Mouse (Mus musculus) heart, postnatal 0 days (tissue): ENCODE data around the gene Serping1. TPM values are rescaled to one million over a fixed set of nuclear protein-coding genes. Genes with fewer than 3 reads are reported as not detected.

Experiments
- ATAC-seq: fragments of 200-750 bp; cut with Nextera tagmentation; 2 replicates; pipeline ENCODE4 v1.8.0; 2017; ENCODE audit warnings: low read depth, moderate number of reproducible peaks, moderate library complexity; ENCODE audit not compliant: insufficient read depth
- DNase-seq: peaks from one replicate; pipeline ENCODE4 v3.0.0-alpha.2; 2016; ENCODE audit warnings: low spot score
- H3K27ac ChIP-seq: fragments of 300-500 bp; sonication (generic); 2 replicates; pipeline ENCODE4 v1.5.1; 2014; ENCODE audit warnings: low read depth, mild to moderate bottlenecking
- H3K27me3 ChIP-seq: fragments of 300-500 bp; sonication (generic); 2 replicates; pipeline ENCODE4 v1.6.1; 2014; ENCODE audit warnings: low read length, mixed read lengths; ENCODE audit not compliant: control insufficient read depth, insufficient read depth
- H3K36me3 ChIP-seq: fragments of 300-500 bp; sonication (generic); replicated peaks from 2 replicates; pipeline ENCODE4 v1.6.1; 2014; ENCODE audit warnings: low read length, mixed read lengths; ENCODE audit not compliant: control insufficient read depth, insufficient read depth
- H3K4me1 ChIP-seq: fragments of 300-500 bp; sonication (generic); 2 replicates; pipeline ENCODE4 v1.6.1; 2014; ENCODE audit warnings: antibody characterized with exemption; ENCODE audit not compliant: control insufficient read depth, insufficient read depth
- H3K4me2 ChIP-seq: fragments of 300-500 bp; sonication (generic); 2 replicates; pipeline ENCODE4 v1.6.1; 2014; ENCODE audit warnings: low read depth, mild to moderate bottlenecking, low read length, moderate library complexity
- H3K4me3 ChIP-seq: fragments of 300-500 bp; sonication (generic); 2 replicates; pipeline ENCODE4 v1.5.1; 2014; ENCODE audit warnings: low read depth, low read length
- H3K9ac ChIP-seq: fragments of 300-500 bp; sonication (generic); replicated peaks from 2 replicates; pipeline ENCODE4 v1.6.1; 2014; ENCODE audit warnings: low read depth, low read length, mixed read lengths
- H3K9me3 ChIP-seq: fragments of 300-500 bp; sonication (generic); replicated peaks from 2 replicates; pipeline ENCODE4 v1.6.1; 2016; ENCODE audit warnings: low read length; ENCODE audit not compliant: control insufficient read depth
- CTCF ChIP-seq: IDR thresholded peaks from 2 replicates; pipeline ENCODE4 v1.5.1; 2016; ENCODE audit warnings: antibody characterized with exemption, control low read depth, low read depth
- EP300 ChIP-seq: IDR thresholded peaks from 2 replicates; pipeline ENCODE4 v1.6.1; 2016; ENCODE audit warnings: antibody characterized with exemption, low read depth
- WGBS: fragments of 180-500 bp; shearing (Covaris S2); extraction: QIAGEN DNeasy Blood & Tissue Kit; methylation state at CpG from one replicate; pipeline ENCODE4 v1.1.7; 2014; 5-methylcytosine and 5-hydroxymethylcytosine counted together
- polyA plus RNA-seq: library from polyadenylated mRNA; unstranded; fragments of >200 nt; fragmentation: Nextera tagmentation; extraction: Ambion mirVana; gene quantifications from 2 replicates; pipeline ENCODE4 v1.2.1, GENCODE M21; 2015
- total RNA-seq: library from RNA; depleted of rRNA; stranded (reverse); fragments of >200 nt; gene quantifications from 2 replicates; pipeline ENCODE4 v1.2.3, GENCODE M21; 2014; ENCODE audit warnings: low replicate concordance

Gene Serping1
- total and polyA plus RNA-seq, 2 experiments from 2014 or later, result 31.2 to 37.1 TPM

DNA sequence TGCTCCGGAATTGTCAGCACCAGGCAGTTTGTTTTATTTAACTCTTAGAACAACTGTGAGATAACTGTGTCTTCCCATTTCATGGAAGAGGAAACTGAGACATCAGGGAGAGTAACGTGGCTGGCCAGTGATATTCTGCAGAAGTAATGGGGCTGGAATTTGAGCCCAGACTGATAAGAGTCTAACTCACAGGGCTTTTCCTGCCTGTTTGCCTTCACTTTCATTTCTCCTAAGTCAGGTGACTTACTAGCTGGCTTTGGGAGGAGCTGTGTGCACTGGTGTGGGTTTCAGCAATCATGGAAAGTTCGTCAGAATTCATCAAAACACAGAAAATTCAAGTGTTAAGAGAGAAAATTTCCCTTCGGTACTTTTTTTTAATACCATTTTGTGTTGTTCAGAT lies 25.1 kb upstream of the Serping1 start:
- Histone ChIP-seq H3K27me3 (no peaks in the 10 kb centered on the region), H3K27ac (no peak overlapping the region), H3K36me3 (0 out of 2 replicates have a peak, but pooled peaks cover 10% of the 10 kb centered on the region), H3K9ac (no peak overlapping the region), H3K9me3 (peaks cover 3% of the 10 kb centered on the region; the same call in 1 of the 2 replicates), H3K4me1 (no peaks in the 10 kb centered on the region), H3K4me2 (peak overlapping the region; percentile 8), H3K4me3 (no peak overlapping the region)
- 65% methylated on average over 4 of the region's 4 CpGs for WGBS
- DNase-seq (no peak), ATAC-seq (no peak)
- TF ChIP-seq CTCF (no peak), EP300 (no peak)

GRCm38 (mm10) chr2:84799041-84799561 lies 23.9 kb upstream of the Serping1 start:
- TF ChIP-seq CTCF, result peak; percentile 71
- no peak for TF ChIP-seq EP300
- ATAC-seq, result peak; percentile 67
- Histone ChIP-seq H3K4me1 (no peaks in the 10 kb centered on the region), H3K4me2 (peak overlapping the region; percentile 94), H3K27me3 (no peaks in the 10 kb centered on the region), H3K27ac (peak overlapping the region; percentile 75), H3K36me3 (0 out of 2 replicates have a peak, but pooled peaks cover 5% of the 10 kb centered on the region), H3K9me3 (peaks cover 3% of the 10 kb centered on the region; the same call in 1 of the 2 replicates), H3K9ac (peak overlapping the region; percentile 50), H3K4me3 (peak overlapping the region; percentile 64)
- WGBS, result under 1% methylated on average over 16 of the region's 16 CpGs
- DNase-seq, result peak; percentile 89

- H3K4me1 ChIP-seq, result no peaks in the 10 kb centered on the region
- peak within 1 kb of the TSS; percentile 50 for H3K9ac ChIP-seq
- peak within 1 kb of the TSS; percentile 64 for H3K4me3 ChIP-seq
- TF ChIP-seq EP300, result no peak
- no peak for TF ChIP-seq CTCF
- peaks cover 3% of the 10 kb centered on the region; the same call in 1 of the 2 replicates for H3K9me3 ChIP-seq
- H3K27me3 ChIP-seq, result no peaks in the 10 kb centered on the region
- WGBS, result under 1% methylated on average over 21 of the region's 21 CpGs
- H3K4me2 ChIP-seq, result peak within 1 kb of the TSS; percentile 94
- H3K27ac ChIP-seq, result peak within 1 kb of the TSS; percentile 75
- H3K36me3 ChIP-seq, result 0 out of 2 replicates have a peak, but pooled peaks cover 5% of the 10 kb centered on the region
- ATAC-seq (peak; percentile 64), DNase-seq (peak; percentile 71)
Observed at GRCm38 (mm10) chr2:84798493-84798921, 23.3 kb upstream of the Serping1 start, which contains the start of gene Ube2l6. Gene Ube2l6, plus strand, starts transcription at chr2:84798828.

GRCm38 (mm10) chr2:84797833-84798492 lies 22.7 kb upstream of the Serping1 start:
- Histone ChIP-seq H3K4me2 (peak overlapping the region; percentile 94), H3K9ac (peak overlapping the region; percentile 50), H3K4me1 (no peaks in the 10 kb centered on the region), H3K27ac (peak overlapping the region; percentile 75), H3K4me3 (peak overlapping the region; percentile 64), H3K9me3 (peaks cover 3% of the 10 kb centered on the region; the same call in 1 of the 2 replicates), H3K27me3 (no peaks in the 10 kb centered on the region), H3K36me3 (0 out of 2 replicates have a peak, but pooled peaks cover 3% of the 10 kb centered on the region)
- TF ChIP-seq EP300 (no peak), CTCF (peak; percentile 86)
- ATAC-seq (peak; percentile 40), DNase-seq (peak; percentile 65)
- WGBS, result 11% methylated on average over 13 of the region's 13 CpGs

DNA sequence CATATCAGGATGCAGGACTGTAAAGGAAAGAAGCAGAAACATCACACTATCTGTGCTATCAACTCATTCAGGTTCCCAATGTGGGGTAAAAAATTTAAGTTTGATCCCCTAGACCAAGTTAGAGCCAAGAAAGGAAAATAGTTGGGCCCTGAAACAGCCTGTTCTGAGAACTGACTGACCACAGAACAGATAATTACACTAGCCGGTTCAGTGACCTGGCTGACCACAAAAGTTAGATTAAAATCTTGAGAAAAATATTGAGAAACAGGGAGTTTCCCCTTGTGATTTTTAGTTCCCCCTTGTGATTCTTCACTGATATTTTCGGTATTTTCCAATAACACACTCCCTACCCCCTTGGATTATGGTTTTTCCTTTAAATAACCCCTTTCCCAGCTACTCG lies 18.6 kb upstream of the Serping1 start:
- Histone ChIP-seq H3K27me3 (no peaks in the 10 kb centered on the region), H3K9me3 (peaks cover 3% of the 10 kb centered on the region; the same call in 1 of the 2 replicates), H3K4me1 (no peaks in the 10 kb centered on the region), H3K36me3 (no peaks in the 10 kb centered on the region), H3K9ac (no peak overlapping the region), H3K27ac (no peak overlapping the region), H3K4me2 (no peak overlapping the region), H3K4me3 (no peak overlapping the region)
- TF ChIP-seq EP300 (no peak), CTCF (no peak)
- ATAC-seq, result no peak
- 77% methylated on average over 3 of the region's 3 CpGs for WGBS
- no peak for DNase-seq
